Mouse (Mus musculus) activated CD4-positive, CD25-positive, alpha-beta regulatory T cell, adult 4 months (primary cell): ENCODE measurements at regions not wholly inside any gene's neighbourhood (a gene's known extent, or its start where the extent isn't known, plus 50 kb on each side); places are given as distances from the start of the nearest gene placed in this dataset.
A peak's percentile ranks its signal among the peaks of the same experiment; 100 is the strongest.
"Not testable (repeated sequence)": the region's sequence is repeated elsewhere in the genome, so short reads cannot be mapped to it uniquely, and the experiment has no call there.

ENCODE experiments used
- ATAC-seq: one replicate; pipeline ENCODE4 v1.8.0; 2017

DNA sequence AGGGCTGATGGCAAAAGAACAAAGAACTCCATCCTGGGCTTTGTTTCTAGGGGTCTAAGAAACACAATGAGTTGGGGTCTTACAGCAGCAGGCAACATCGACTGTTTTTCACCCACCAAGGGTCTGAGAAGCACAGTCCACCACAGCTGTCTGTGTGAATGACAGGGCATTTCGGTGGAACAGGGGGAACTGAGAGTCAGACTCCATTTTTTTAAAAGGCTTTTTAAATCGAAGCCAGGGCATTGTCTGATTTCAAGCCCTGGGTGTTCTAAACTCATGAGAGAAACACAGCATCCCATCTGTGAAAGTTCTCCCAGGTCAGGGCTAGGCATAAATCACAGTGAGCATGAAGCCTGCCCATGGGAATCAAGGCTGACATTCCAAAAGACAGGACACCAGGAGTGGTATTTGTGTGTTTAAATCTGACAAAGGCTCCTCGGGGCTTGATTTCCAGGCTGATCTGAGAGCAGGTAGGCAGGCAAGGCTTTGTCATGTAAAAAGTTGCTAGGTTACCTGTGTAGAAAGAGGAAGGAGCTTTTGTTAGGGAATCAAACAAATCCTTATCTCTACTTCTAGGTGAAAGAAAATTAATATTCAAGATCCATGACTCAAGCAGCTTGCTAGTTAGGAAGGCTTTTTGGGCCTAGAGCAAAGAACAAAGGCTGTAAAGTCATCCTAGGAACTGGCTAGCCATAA, 184.8 kb upstream of the Gm10324 start:
- ATAC-seq, result not testable (repeated sequence)

DNA sequence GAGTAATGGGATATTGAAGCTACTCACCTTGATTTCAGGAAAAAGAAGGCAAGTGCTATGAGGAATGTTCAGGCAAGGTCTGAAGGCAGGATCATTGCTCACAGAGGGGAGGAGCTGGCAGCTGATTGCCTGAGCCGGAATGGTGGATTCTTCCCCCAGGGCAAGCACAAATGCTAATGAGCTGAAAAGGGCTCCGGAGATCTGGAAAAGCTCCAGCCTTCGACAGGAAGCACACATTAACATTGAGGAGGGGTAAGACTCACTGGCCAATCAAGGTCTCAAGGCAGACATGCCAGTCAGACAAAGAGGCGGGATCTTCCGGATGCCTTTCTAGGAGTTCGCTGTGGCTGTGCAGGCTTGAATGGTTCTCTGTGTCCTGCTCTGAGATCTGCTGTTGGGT, 169.1 kb upstream of the Gm10324 start:
- ATAC-seq, result not testable (repeated sequence)

DNA sequence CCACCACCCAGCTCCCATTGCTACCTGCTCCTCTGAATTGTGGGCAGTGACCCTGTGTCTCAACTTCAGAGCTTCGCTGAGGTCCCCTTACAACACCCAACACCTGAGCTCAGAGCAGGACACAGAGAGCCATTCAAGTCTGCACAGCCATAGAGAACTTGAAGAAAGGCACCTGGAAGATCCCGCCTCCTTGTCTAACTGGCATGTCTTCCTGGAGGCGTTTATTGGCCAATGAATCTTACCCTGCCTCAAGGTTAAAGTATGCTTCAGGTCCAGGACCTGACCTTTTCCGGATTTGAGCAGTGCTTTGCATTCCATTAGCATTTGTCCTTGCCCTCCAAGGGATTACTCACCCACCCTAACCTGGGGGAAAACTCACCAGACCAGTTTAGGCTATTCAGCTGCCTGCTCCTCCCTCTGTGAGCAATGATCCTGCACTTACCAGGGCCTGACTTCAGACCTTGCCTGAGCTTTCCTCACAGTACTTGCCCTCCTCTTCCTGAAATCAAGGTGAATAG, 128.4 kb upstream of the Gm10324 start:
- ATAC-seq, result not testable (repeated sequence)

DNA sequence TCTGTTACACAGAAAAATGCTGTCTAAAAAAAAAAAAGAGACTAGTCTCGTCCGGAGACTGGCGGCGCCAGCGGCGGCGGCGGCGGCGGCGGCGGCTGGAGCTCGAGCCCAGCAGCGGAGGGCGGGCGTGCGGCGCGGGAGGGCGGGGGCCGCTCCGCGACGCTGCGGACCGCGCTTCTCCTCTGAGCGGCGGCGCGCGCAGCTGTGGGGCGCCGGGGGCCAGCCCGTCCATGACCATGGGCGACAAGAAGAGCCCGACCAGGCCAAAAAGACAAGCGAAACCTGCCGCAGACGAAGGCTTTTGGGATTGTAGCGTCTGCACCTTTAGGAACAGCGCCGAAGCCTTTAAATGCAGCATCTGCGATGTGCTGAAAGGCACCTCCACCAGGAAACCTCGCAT, 111.8 kb upstream of the Gm10324 start:
- peak; percentile 40 for ATAC-seq

DNA sequence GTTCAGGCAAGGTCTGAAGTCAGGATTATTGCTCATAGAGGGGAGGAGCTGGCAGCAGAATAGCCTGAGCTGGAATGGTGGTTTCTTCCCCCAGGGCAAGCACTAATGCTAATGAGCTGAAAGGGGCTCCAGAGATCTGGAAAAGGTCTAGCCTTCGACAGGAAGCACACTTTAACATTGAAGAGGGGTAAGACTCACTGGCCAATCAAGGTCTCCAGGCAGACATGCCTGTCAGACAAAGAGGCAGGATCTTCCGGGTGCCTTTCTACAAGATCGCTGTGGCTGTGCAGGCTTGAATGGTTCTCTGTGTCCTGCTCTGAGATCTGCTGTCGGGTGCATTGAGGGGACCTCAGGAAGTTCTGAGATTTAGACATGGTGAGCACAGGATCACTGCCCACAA, 87.4 kb upstream of the Gm10324 start:
- not testable (repeated sequence) for ATAC-seq

DNA sequence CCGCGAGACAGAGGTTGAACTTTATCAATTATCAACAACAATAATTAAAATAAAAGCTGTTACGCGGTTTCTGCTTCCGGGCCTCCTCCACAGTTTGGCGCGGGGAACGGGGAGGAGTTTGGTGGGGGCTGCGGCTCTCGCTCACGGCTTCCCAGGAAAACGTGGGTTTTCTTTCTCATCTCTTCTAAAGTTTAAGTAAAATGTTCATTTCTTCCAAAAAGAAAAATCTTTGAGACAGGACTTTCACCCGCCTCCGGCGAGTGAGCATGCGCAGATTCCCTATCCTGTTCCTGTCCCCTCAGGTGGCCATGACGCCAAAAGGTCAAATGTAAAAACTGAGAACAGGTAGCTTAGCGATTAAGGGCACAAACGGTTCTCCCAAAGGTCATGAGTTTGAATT, 56.7 kb upstream of the Gm10324 start:
- not testable (repeated sequence) for ATAC-seq

DNA sequence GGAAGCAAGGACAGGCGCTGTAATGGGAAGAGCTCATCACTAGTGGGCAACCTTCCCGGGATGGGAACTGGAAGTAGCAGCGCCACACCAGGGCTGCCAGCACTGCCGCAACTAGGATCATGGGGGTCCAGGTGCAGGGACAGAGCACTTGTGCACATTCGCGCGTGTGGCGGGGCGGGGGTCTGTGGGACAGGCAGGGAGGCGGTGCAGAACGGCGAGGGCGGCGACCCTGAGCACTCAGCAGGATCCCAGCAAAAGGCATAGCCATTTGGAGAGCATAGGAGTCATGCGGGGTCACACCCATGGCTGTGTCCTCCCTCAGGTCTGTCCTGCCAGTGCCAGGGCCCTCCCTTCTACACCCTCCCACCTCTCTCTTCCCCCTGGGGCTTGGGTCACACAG, 56.0 kb upstream of the Gm10324 start:
- ATAC-seq, result not testable (repeated sequence)
